35 mouse cellular contexts compared by ENCODE assay signal in genomic region chr8:112504034-112504433, GRCm38 (mm10).
"Had no signal": no experiment of that assay in that cellular context is flagged by ENCODE, and none has a peak within 500 bp of the region (broad histone marks: within the 10 kb centered on the region; RNA-seq: fewer than 3 reads in every experiment).

No protein-coding gene starts in this region.

- H3K4me1 ChIP-seq: heart, embryonic 10.5 days; heart, embryonic 12.5 days; heart, embryonic 13.5 days; heart, embryonic 15.5 days; hindbrain, embryonic 10.5 days; hindbrain, embryonic 12.5 days; hindbrain, embryonic 13.5 days; hindbrain, embryonic 15.5 days; intestine, embryonic 15.5 days; kidney, embryonic 15.5 days had no signal

- H3K4me3 ChIP-seq: heart, embryonic 10.5 days; heart, embryonic 12.5 days; heart, embryonic 13.5 days; heart, embryonic 15.5 days; hindbrain, embryonic 10.5 days; hindbrain, embryonic 12.5 days; hindbrain, embryonic 13.5 days; hindbrain, embryonic 15.5 days; intestine, embryonic 15.5 days; kidney, embryonic 15.5 days; layer of hippocampus, adult 2 months had no signal

- H3K27me3 ChIP-seq: heart, embryonic 12.5 days; heart, embryonic 13.5 days; heart, embryonic 15.5 days; hindbrain, embryonic 12.5 days; hindbrain, embryonic 13.5 days; hindbrain, embryonic 15.5 days; intestine, embryonic 15.5 days; kidney, embryonic 15.5 days had no signal

- H3K9me3 ChIP-seq: heart, embryonic 10.5 days; hindbrain, embryonic 10.5 days; hindbrain, embryonic 12.5 days; hindbrain, embryonic 13.5 days; hindbrain, embryonic 15.5 days; intestine, embryonic 15.5 days; kidney, embryonic 15.5 days had no signal

- ATAC-seq: hindbrain, embryonic 16.5 days; hindbrain, postnatal 0 days; inflammation-experienced regulatory T-cells, adult 6 months; intestine, embryonic 15.5 days; intestine, embryonic 16.5 days; intestine, postnatal 0 days had no signal

- H3K27ac ChIP-seq: heart, embryonic 10.5 days; heart, embryonic 13.5 days; heart, embryonic 15.5 days; hindbrain, embryonic 10.5 days; hindbrain, embryonic 12.5 days; hindbrain, embryonic 13.5 days; hindbrain, embryonic 14.5 days; hindbrain, embryonic 15.5 days; hindbrain, postnatal 0 days; intestine, embryonic 15.5 days; kidney, embryonic 15.5 days; kidney, postnatal 0 days; layer of hippocampus, adult 2 months had no signal

- H3K9ac ChIP-seq: heart, embryonic 12.5 days; heart, embryonic 13.5 days; heart, embryonic 15.5 days; hindbrain, embryonic 12.5 days; hindbrain, embryonic 13.5 days; hindbrain, embryonic 14.5 days; hindbrain, embryonic 15.5 days; intestine, embryonic 15.5 days; kidney, embryonic 15.5 days had no signal

- H3K36me3 ChIP-seq: heart, embryonic 10.5 days; heart, embryonic 12.5 days; heart, embryonic 13.5 days; heart, embryonic 15.5 days; hindbrain, embryonic 10.5 days; hindbrain, embryonic 12.5 days; hindbrain, embryonic 13.5 days; hindbrain, embryonic 15.5 days; intestine, embryonic 15.5 days; kidney, embryonic 15.5 days had no signal

- H3K4me2 ChIP-seq: heart, embryonic 11.5 days; heart, embryonic 12.5 days; heart, embryonic 13.5 days; heart, embryonic 15.5 days; hindbrain, embryonic 12.5 days; hindbrain, embryonic 13.5 days; hindbrain, embryonic 14.5 days; hindbrain, embryonic 15.5 days; intestine, embryonic 15.5 days; kidney, embryonic 15.5 days had no signal

- DNase-seq: heart, postnatal 10 days; heart, postnatal 14 days; heart, postnatal 36 days; heart, postnatal 4 days; kidney, adult 11 months; kidney, adult 18-20 months; kidney, adult 2 months; kidney, adult 8-10 months; kidney, adult 9 months; kidney, postnatal 10 days; kidney, postnatal 14 days; kidney, postnatal 25 days; kidney, postnatal 36 days; kidney, postnatal 4 days; layer of hippocampus, adult 9-11 months; layer of hippocampus, postnatal 36 days had no signal
